Mouse (Mus musculus) liver, embryonic 14.5 days (tissue): ENCODE measurements around the gene Cyp2f2. TPM values are rescaled to one million over a fixed set of nuclear protein-coding genes. Genes with fewer than 3 reads are reported as not detected.

Experiments
- ATAC-seq: fragments of 200-750 bp; cut with Nextera tagmentation; 2 replicates; pipeline ENCODE4 v1.8.0; 2017; ENCODE audit warnings: moderate number of reproducible peaks, mild to moderate bottlenecking, moderate library complexity; ENCODE audit not compliant: insufficient read depth
- DNase-seq, 3 experiments: peaks; one replicate each; pipeline ENCODE4 v3.0.0-alpha.2; 2012 to 2013; ENCODE audit warnings: low read depth in 3 of 3, low spot score in 3 of 3
- H3K27ac ChIP-seq: fragments of 300-500 bp; sonication (generic); 2 replicates; pipeline ENCODE4 v1.5.1; 2014; ENCODE audit warnings: moderate library complexity, mild to moderate bottlenecking, control low read depth, inconsistent platforms
- H3K27me3 ChIP-seq: fragments of 300-500 bp; sonication (generic); 2 replicates; pipeline ENCODE4 v1.6.1; 2014; ENCODE audit warnings: mild to moderate bottlenecking, low read length, moderate library complexity; ENCODE audit not compliant: control insufficient read depth, insufficient read depth
- H3K36me3 ChIP-seq: fragments of 300-500 bp; sonication (generic); replicated peaks from 2 replicates; pipeline ENCODE4 v1.6.1; 2014; ENCODE audit warnings: low read depth; ENCODE audit not compliant: control insufficient read depth, insufficient read depth
- H3K4me1 ChIP-seq, 2 experiments: fragments of 200-500 bp in 1 of 2; fragments of 300-500 bp in 1 of 2; sonication (generic) in 1 of 2; replicated peaks; 2 replicates each; pipeline ENCODE4 v1.6.1; 2012 to 2014; ENCODE audit warnings: antibody characterized with exemption in 1 of 2, inconsistent platforms in 1 of 2, low read length in 1 of 2; ENCODE audit not compliant: control insufficient read depth in 2 of 2, insufficient read depth in 2 of 2
- H3K4me2 ChIP-seq: fragments of 300-500 bp; sonication (generic); 2 replicates; pipeline ENCODE4 v1.6.1; 2014; ENCODE audit warnings: low read depth, mild to moderate bottlenecking, control low read depth, moderate library complexity
- H3K4me3 ChIP-seq, 2 experiments: fragments of 200-500 bp in 1 of 2; fragments of 300-500 bp in 1 of 2; sonication (generic) in 1 of 2; 2 replicates each; pipeline ENCODE4 v1.5.1; 2012 to 2014; ENCODE audit warnings: low read depth in 2 of 2, low read length in 2 of 2, mild to moderate bottlenecking in 2 of 2, control low read depth in 1 of 2, inconsistent platforms in 1 of 2, moderate library complexity in 1 of 2; ENCODE audit not compliant: insufficient read depth in 1 of 2
- H3K9ac ChIP-seq: fragments of 300-500 bp; sonication (generic); replicated peaks from 2 replicates; pipeline ENCODE4 v1.6.1; 2014; ENCODE audit warnings: mild to moderate bottlenecking, control low read depth, moderate library complexity
- H3K9me3 ChIP-seq: fragments of 300-500 bp; sonication (generic); 2 replicates; pipeline ENCODE4 v1.6.1; 2016; ENCODE audit warnings: low read length, mixed read lengths; ENCODE audit not compliant: control insufficient read depth
- CTCF ChIP-seq: IDR thresholded peaks from 2 replicates; pipeline ENCODE4 v1.5.1; 2016; ENCODE audit warnings: antibody characterized with exemption, low read depth, control low read depth
- EP300 ChIP-seq: IDR thresholded peaks from 2 replicates; pipeline ENCODE4 v1.6.1; 2016; ENCODE audit warnings: antibody characterized with exemption, low read depth
- WGBS: fragments of 180-500 bp; shearing (Covaris S2); extraction: QIAGEN DNeasy Blood & Tissue Kit; methylation state at CpG from one replicate; pipeline ENCODE4 v1.1.7; 2014; ENCODE audit not compliant: insufficient replicate concordance; 5-methylcytosine and 5-hydroxymethylcytosine counted together
- polyA plus RNA-seq, 2 experiments: library from polyadenylated mRNA; depleted of rRNA in 1 of 2; stranded (reverse) in 1 of 2; unstranded in 1 of 2; fragments of >200 nt; fragmentation: Nextera tagmentation in 1 of 2; extraction: Ambion mirVana in 1 of 2; gene quantifications; 2 replicates each; pipeline versions ENCODE4 v1.2.1 to v1.2.3; 2012 to 2014

Gene Cyp2f2
- polyA plus RNA-seq, 2 experiments, result 0.21 to 0.32 TPM

- Histone ChIP-seq H3K36me3 (no peaks in the 10 kb centered on the region), H3K27me3 (no peaks in the 10 kb centered on the region), H3K27ac (no peak overlapping the region), H3K4me1 (no peaks in the 10 kb centered on the region), H3K9ac (no peak overlapping the region), H3K9me3 (no peaks in the 10 kb centered on the region), H3K4me3 (no peak overlapping the region), H3K4me2 (no peak overlapping the region)
- WGBS, result 44% methylated on average over 5 of the region's 5 CpGs
- no peak for ATAC-seq
- no peak for TF ChIP-seq CTCF
- no peak for TF ChIP-seq EP300
- DNase-seq, result no peak
Observed at GRCm38 (mm10) chr7:27124305-27124832, 4.7 kb downstream of the Cyp2f2 start.

GRCm38 (mm10) chr7:27124969-27125368, 5.3 kb downstream of the Cyp2f2 start:
- TF ChIP-seq CTCF (no peak), EP300 (no peak)
- no peaks in the 10 kb centered on the region for H3K36me3 ChIP-seq
- H3K27ac ChIP-seq, result no peak overlapping the region
- no peaks in the 10 kb centered on the region for H3K4me1 ChIP-seq
- WGBS, result 51% methylated on average over 4 of the region's 4 CpGs
- DNase-seq (no peak), ATAC-seq (no peak)
- no peak overlapping the region for H3K4me2 ChIP-seq
- no peak overlapping the region for H3K9ac ChIP-seq
- H3K27me3 ChIP-seq, result no peaks in the 10 kb centered on the region
- no peaks in the 10 kb centered on the region for H3K9me3 ChIP-seq
- H3K4me3 ChIP-seq, result no peak overlapping the region

GRCm38 (mm10) chr7:27128162-27128561, 8.5 kb downstream of the Cyp2f2 start:
- 31% methylated on average over 3 of the region's 3 CpGs for WGBS
- DNase-seq (no peak), ATAC-seq (no peak)
- Histone ChIP-seq H3K9me3 (no peaks in the 10 kb centered on the region), H3K27ac (no peak overlapping the region), H3K4me1 (no peaks in the 10 kb centered on the region), H3K9ac (no peak overlapping the region), H3K4me2 (no peak overlapping the region), H3K27me3 (no peaks in the 10 kb centered on the region), H3K36me3 (no peaks in the 10 kb centered on the region), H3K4me3 (no peak overlapping the region)
- TF ChIP-seq EP300, result no peak
- peak; percentile 63 for TF ChIP-seq CTCF

GRCm38 (mm10) chr7:27128946-27129345, 9.2 kb downstream of the Cyp2f2 start:
- no peak overlapping the region for H3K4me3 ChIP-seq
- no peak for DNase-seq
- 71% methylated on average over 13 of the region's 13 CpGs for WGBS
- H3K9ac ChIP-seq, result no peak overlapping the region
- TF ChIP-seq EP300 (no peak), CTCF (no peak)
- no peak for ATAC-seq
- H3K4me2 ChIP-seq, result no peak overlapping the region
- H3K27ac ChIP-seq, result no peak overlapping the region
- H3K9me3 ChIP-seq, result no peaks in the 10 kb centered on the region
- no peaks in the 10 kb centered on the region for H3K36me3 ChIP-seq
- H3K4me1 ChIP-seq, result no peaks in the 10 kb centered on the region
- H3K27me3 ChIP-seq, result no peaks in the 10 kb centered on the region

GRCm38 (mm10) chr7:27129811-27130210, 10.1 kb downstream of the Cyp2f2 start:
- H3K9ac ChIP-seq, result no peak overlapping the region
- 72% methylated on average over 12 of the region's 12 CpGs for WGBS
- TF ChIP-seq EP300 (no peak), CTCF (no peak)
- H3K9me3 ChIP-seq, result no peaks in the 10 kb centered on the region
- no peaks in the 10 kb centered on the region for H3K4me1 ChIP-seq
- no peaks in the 10 kb centered on the region for H3K27me3 ChIP-seq
- no peaks in the 10 kb centered on the region for H3K36me3 ChIP-seq
- H3K27ac ChIP-seq, result no peak overlapping the region
- no peak overlapping the region for H3K4me2 ChIP-seq
- ATAC-seq, result no peak
- no peak overlapping the region for H3K4me3 ChIP-seq
- DNase-seq, result no peak
